Mouse (Mus musculus) cerebellum, adult (tissue): ENCODE data around the gene Arhgap23.
A peak's percentile ranks its signal among the peaks of the same experiment; 100 is the strongest.

Experiments used
- ATAC-seq: cut with Nextera tagmentation; 2 replicates; pipeline ENCODE4 v1.9.2; 2017; ENCODE audit warnings: mild to moderate bottlenecking, moderate library complexity, mixed read lengths; ENCODE audit not compliant: insufficient number of reproducible peaks, low FRiP score, low TSS enrichment

Gene Arhgap23

DNA sequence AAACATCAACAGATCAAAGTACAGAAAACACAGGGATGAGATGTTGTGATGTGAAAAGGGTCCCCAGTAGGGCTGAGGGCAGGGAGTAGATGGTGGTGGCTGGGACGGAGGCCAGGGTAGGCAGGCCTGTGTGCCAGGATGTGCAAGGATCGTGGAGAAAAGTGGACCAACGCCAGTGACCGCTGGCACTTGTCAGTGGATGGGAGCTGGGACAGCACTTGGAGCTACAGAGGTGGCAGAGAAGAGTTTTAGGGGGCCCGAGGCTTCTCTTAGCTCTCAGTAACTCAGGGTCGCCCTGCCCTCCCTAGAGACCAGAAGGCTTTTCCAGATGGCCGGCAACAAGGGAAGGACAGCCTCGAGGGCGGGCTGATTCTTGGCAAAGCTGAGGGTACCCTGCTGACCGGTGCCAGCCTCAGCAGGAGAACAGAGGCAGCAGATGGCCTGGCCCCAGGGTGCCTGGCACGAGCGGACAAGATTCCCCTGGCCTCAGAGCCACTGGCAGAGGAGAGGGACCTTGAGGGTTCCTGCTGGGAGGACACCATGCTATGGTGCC, 127.9 kb downstream of the Arhgap23 start:
- ATAC-seq, result peak; percentile 65

DNA sequence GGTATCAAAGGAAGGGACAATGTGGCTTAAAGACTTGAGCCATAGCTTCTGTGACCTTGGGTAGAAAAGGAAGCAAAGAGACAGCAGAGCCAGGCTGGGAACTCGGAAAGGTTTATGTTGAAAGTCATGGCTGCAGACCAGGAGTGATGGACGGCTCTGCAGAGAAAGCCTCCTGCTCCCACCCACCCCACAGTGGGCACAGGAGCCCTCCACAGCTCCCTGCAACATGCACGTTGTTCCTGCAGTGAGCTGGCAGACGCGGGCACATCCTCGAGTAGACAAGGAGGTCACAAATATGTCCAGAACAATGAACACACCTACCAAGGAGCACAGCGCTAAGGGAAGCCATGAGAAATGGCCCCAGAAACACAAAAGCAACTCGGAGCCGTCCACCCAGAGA, 128.6 kb downstream of the Arhgap23 start:
- ATAC-seq, result no peak

DNA sequence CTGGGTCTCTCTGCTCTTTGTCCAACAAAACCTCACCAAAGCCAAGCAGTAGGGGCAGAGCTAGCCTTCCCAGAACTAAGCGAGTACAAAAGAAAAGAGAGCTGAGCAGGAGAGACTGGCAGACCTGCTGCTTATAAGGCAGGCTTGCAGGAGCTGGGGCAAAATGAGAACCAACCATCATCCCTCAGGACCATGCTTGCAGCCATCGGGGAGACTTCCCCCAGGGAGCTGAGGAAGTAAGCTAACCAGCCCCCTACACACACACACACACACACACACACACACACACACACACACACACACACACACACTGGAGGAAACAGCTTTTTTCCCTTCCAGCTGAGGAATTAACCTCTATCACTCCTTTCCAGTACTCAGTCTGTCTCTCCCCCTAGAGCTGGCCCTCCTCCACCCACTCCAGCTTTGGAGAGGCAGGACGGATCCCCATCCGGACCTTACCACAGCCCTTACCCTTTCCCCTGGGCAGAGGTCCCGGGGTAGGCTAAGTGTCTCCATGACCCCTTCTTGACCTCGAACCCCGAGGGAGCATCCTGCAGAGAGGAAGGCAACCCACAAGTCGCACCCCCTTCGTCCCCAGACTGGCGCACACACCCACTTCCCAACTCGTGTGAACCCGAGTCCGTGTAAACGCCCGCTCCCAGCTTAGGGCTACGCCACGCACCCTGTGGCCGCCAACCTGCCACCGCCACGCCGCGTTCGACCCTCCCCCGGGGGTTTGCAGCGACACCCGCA, 130.7 kb downstream of the Arhgap23 start:
- ATAC-seq, result no peak

DNA sequence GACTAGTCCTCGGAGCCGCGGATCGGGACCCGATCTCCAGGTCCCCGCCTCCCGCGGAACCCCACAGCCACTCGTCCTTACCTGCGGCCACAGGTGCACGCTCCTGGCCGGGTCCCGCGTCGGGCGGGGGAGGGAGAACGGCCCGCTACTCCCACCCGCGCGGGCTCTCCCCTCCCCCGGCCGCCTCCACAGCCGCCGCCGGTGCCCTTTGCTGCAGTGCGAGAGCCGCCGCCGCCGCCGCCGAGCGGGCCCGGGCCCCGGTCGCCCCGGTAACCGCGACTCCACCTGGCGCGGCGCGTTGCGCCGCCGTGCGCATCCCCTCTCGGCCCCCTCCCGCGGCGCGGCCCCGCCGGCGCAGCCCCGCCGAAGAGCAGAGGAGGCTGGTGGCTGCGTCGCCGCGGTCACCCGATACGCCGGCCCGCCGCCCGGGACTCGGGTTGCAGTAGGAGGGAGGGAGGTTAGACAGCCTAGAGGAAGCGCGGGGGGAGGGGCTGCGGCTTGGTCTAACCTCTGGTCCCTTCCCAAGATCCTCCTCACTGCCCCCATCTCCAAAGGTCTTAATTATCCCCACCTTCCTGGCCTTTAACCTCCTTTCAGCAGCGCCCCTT, 131.6 kb downstream of the Arhgap23 start:
- no peak for ATAC-seq

DNA sequence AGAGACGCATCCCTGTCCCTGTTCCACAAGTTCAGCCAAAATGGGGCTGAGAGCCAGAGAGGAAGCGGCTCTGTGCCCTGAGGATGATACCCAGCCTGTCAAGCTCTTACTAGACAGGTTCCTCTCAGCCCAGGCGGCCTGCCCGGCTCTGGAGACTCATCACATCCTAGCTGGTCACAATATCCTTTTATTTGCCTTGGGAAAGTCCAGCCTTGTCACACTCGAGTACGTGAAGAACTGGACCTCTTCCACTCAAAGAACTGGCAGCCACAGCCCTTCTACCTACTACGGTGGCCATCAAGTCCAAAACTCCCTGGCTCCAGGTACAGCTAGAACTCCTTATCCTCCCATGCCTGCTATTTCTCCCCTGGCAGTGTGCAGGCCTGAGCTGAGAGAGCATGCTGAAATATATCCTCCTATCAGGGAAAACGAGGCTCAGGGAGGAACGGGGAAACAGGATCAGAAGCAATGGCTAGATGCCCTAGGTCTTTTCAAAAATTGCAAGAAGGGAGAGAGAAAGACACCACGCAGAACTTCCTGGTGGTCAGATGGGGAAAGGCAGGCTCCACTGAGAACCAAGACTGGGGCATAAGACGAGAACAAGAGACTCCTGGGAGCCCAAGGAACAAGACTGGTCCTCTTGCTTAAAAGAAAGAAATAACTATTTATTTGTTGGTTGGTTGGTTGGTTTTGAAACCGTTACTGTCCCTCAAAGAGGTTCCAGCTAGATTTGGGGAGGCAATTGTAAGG, 132.8 kb downstream of the Arhgap23 start:
- no peak for ATAC-seq

DNA sequence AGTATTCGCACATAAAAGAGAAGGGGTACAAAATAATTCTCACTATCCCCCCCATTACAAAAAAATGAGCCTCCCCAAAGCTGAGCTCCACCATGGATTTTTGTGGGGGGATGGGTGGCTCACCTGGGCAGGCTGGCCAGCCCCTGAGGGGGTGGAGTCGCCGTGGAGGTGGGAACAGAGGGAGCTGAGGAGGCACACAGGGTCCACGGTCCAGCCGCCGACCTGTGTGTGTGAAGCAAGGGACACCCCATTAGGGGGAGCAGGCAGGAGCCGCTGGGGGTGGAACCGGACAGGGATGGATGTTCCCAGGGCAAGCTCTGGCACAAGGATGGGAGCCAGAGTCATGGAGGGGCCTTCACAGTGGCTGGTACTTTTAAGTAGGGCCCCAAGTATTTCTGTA, 133.4 kb downstream of the Arhgap23 start:
- ATAC-seq, result no peak
